Mouse (Mus musculus) retina, postnatal 1 day (tissue): Measurements from ENCODE around the gene Abcb11.
"Not testable (repeated sequence)": the region's sequence is repeated elsewhere in the genome, so short reads cannot be mapped to it uniquely, and the experiment has no call there.

ENCODE experiments used
- DNase-seq: peaks from one replicate; pipeline ENCODE4 v3.0.0-alpha.2; 2012

Gene Abcb11

DNA sequence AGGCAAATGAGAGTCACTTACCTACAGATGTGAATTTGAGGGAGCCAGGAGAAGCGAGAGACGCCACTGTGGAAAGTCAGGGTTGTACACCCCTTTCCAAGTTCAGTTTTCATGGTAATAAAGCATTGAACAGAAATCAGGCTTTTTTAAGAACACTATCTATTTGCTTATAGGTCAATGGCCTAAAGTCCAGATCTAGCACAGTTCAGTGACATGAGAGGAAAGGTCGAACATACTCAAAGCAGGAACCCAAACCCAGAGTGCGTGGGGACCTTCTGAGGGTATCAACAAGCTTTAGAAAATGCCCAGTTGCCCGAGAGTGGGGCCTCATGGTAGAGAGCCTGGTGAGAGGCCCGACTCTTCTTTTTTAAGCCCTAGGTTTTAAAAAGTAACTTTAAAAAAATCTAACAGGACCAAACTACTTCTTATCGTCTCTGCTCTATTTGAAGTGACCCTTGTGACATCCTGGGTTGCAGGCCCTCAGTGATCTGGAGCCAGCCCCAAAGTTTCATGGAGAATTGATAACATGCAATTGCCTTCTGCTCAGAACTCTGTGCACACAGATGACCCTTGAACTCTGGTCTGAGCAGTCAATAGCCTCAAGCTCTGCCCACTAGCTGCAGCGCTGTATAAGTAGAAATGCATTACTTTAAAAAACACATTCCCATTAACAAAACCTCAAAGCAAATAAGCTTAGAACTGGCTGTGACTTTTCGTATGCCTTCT is at the start of gene Abcb11:
Gene Abcb11 (minus strand): TSS at position 121 of the 726 bp plus-strand sequence.
- DNase-seq: no peak

DNA sequence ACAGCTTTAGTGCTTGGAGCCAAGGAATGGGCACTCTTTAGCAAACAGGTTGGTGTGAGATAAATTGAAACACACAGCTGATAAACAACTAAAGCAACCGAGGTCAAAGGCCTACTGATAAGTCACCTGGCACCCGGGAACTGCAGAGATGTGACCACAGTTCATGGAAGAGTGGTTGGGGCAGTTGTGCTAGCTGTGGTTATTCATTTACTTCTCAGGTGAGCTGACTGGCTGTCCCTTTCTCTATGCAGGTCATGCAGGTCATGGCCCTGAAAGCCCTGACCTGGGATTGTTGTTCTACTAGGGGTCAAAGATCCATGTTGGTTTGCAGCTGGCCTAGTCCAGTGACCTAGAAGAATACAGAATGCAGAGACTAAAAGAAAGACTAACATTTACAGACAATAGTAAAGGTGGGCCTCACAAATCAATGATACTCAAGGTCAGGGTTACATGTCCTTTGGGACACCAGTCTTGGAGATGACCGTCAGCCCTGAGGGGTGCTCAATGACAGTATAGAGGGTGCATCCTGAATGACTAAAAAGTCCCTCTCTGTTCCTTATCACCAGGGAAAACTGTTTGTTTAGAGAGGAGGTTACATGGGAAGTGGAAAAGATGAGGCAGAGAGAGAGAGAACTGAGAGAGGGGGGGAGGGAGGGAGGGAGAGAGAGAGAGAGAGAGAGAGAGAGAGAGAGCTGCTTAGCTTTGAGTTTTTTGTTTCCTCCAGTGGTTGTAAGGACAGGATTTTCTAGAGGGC is 43.9 kb upstream of the Abcb11 start:
- DNase-seq: no peak

DNA sequence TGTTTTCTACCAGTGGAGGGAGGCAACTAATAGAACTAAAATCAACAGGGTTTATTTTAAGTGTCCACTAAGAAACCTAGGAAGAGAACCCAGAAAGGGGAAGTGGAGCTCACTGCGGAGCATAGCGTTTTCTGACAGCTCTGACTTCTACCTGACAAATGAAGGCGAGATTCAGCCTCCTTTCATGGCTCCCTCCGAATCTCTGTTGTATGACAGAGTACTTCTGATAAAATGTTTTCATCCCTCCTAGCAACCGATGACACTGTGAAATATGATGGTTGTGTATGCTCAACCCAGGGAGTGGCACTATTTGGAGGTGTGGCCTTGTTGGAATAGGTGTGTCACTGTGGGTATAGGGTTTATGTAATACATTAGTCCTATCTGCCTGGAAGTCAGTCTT is 40.4 kb upstream of the Abcb11 start:
- no peak for DNase-seq

DNA sequence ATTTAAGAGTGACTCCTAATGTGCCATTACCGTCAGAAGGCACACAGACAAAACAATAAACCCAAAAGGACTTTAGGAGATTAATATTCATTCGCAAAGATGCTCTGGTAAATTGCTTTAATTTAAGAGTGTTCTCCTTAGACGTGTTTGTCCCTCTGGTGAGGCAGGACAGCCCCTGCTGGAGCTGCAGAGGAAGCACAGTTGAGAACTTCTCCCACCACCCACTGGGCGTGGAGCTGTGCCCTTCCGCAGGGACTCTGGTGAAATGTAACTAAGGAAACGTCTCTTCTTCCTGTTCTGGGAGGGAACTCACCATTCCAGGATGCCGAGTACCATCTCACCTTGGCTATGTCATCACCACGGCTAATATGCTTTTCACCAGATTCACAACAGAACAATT is 39.3 kb upstream of the Abcb11 start:
- DNase-seq: peak; percentile 23

DNA sequence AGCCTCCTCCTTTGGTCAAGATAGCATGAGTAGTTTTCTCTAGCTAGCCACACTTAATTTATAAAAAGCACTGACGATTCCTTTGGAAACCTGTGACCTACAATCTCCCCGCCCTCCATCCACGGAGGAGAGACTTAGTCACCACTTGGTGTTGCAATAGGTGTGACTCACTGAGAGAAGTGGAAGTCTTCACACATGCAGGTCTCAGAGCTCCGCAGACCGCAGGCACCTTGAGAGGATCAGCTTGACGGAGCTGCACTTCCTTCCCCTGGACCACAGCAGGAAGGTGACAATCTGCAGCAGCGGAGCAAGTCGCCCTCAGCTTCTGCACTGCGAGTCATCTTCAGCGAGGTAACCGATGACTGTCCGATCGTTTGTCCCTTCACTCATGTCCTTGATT is 37.9 kb upstream of the Abcb11 start, which contains the start of gene Dhrs9:
Gene Dhrs9 (plus strand): TSS at position 165 of the 400 bp plus-strand sequence.
- DNase-seq: no peak

DNA sequence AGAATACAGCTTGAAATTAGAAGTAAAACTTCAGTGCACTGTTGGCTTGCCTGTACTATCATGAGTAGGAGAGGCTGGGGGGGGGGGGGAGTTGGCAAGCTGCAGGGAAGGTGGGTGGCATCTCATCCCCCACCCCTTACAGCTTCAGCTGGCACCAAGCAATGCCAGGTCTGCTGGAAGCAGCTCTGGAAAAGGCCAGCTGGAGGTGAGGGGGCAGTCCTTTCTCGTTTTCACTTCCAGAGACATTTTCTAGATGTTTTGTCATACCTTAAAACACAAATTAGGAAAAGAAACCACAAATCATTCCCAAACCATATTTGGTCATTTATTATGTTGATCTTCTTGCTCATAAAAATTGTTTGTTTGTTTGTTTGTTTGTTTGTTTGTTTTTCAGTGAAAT is 37.4 kb upstream of the Abcb11 start:
- DNase-seq: no peak

DNA sequence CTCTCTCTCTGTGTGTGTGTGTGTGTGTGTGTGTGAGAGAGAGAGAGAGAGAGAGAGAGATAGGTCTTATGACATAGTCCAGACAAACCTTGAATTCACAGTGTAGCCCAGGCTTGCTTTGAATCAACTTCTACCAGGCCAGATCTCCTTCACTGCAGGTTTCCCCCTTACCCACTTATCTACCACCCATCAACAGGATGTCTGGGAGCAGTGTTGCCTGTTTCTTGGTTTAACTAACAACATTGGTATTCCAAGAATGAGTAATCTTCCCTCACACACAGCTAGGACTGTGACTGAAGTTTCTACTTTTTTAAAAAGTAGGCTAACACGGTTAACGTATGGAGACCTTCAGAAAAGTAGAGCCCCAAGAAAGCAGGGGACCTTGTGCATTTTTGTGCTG is 34.4 kb upstream of the Abcb11 start:
- no peak for DNase-seq

DNA sequence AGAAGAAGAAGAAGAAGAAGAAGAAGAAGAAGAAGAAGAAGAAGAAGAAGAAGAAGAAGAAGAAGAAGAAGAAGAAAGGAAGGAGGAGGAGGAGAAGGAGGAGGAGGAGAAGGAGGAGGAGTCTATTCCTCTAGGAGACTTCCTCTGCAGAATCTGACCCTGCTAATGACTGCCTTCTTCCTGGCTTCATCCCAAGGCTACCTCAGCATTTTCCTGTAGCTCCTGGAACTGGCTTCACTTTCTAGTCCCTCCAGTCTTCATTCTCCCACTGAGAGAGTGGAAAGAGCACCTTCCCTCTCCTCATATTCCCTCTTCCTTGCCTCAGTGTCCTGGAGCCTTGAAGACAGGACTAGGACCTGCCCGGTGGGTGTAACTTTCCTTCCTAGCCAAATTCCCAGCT is 22.9 kb upstream of the Abcb11 start:
- no peak for DNase-seq

DNA sequence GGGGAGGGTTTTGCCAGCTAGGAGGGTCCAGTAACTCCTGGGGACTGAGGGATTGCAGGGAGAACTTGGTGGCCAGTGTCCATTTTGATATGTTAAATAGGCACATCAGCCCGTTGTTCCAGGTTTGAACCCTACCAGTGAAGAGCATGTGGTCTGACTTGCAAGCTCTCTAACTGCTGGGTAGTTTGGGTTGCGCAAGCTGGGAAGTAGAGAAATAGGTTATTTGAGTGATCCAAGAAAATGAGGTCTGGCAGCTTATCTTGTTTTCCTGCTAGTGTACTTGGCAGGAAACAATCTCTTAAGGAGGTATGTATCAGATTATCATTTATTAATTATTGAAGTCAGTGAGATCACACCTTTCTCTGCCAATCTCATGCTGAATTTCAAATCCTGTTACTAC is 22.4 kb upstream of the Abcb11 start:
- DNase-seq: no peak

DNA sequence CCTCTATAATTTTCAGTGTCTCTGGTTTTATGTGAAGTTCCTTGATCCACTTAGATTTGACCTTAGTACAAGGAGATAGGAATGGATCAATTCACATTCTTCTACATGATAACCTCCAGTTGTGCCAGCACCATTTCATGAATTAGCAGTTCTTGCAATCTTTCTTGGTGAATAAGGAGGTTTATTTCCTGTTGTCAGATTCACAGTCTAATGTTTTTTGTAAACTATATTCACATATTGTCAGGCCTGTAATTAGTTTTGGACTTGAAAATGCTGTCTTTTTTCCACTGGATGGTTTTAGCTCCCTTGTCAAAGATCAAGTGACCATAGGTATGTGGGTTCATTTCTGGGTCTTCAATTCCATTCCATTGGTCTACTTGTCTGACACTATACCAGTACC is 13.0 kb upstream of the Abcb11 start:
- DNase-seq: not testable (repeated sequence)

DNA sequence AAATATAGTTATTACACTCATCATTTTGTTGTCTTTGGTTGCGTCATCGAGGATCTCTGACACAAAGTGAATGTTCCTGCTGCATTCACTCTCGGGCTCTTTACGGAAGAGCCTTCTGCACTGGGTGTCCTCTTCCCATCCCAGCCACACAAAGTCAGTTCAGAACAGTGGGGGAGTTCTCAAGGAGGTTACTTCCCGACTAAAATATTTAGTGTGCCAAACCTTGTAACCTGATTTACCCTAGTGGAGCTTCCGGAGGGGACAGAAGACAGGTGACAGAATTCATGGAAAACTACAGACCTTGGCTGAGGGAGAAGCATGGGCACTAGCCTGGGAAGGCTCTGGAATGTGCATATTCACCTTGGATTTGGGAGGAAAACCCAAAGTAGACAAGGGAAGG is 910 bp downstream of the Abcb11 start:
- no peak for DNase-seq

DNA sequence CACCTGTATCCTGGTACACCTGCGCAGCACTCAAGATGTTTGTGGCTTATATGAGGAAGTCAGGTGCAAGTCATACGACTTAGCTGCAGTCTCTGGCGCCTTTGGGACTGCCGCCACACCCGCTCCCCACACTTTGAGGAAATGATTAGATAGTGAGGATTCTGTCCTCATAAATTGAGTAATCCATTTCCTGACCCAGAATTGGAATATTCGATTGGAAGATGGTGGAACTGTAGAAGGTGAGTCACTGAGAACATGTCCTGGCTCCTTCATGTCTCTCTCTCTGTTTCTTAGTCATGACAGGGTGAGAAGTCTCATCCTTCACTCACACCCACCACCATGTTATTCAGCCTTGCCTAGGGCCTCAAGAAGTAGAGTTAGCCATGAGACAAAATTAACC is 10.9 kb downstream of the Abcb11 start:
- DNase-seq: not testable (repeated sequence)

DNA sequence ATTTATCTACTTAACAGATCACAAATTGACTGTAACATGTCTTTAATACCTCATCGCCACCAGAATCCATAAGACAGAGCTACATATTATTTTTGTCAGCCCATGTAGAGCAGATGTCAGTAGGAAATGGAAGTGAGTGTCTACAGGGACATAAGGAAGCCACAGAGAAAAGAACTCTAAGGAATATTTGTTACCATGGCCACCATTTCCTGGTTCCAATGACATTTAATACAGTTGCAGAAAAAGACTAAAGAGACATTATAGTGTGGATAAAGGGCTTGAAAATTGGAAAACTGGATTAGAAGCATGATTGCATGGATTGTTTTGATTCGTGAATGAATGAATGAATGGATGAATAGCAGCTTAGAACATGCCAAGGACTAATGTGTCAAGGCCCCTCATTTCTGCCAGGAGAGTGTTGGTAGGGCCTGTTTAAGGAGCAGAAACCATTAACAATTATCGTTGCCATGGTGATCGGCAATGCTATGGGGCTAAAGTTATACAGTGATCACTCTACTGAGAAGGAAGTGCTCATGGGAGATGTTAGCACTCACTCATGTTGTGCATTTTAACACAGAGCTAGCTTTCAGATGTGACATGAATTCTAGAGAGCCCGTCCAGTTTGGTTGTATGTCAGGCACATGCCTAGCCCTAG is 13.8 kb downstream of the Abcb11 start:
- no peak for DNase-seq

DNA sequence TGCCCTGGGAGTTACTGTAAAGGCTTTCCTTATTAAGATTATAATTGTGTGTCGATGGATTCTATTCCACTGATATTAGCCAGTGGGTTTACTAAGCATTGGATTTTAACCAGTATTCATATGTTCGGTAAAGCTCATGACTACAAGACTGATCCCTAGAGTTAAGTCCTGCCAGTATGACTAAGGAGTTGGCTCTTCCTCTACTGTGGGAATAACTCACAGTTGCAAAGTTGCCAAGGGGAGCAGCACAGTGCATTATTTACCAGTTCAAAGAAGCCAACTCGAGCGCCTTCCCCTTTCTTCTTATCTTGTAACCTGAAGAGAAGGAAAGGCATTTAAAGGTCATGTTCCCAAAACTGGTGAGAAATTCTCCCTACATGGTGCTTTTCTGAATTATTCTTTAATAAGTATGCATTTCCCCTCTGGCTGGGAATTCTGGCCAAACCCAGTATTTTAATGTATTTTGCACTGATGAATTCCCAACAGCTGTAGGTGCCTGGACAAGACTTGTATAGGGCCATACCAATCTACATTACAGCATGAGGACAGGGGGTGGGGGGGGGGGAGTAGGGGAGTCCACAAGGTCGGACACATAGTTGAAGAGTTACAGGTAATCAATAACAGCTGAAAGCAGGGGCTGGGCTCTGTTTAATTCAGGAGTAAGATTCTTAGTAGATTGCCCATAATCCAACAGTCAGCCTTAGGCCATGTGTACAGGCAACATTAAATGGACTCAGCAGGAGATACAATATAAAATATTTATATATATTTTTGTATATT is 17.3 kb downstream of the Abcb11 start:
- DNase-seq: no peak

DNA sequence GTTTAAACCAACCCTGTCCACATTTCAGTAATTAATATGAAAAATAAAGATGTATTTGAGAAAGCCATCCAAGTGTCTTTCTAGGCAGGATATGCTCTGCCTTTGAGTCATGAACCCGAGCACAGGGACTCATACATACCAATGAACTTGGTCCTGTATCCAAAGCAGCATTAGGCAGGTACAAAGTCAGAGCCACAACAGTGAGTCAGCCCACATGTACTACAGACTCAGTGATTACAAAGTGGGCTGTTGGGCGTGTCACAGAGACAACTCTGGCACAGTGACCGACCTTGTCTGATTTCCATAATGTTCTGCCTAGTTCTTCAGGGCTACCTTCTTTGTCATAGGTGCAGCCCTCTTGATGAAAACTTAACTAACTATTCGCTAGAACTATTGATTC is 19.4 kb downstream of the Abcb11 start:
- DNase-seq: no peak

DNA sequence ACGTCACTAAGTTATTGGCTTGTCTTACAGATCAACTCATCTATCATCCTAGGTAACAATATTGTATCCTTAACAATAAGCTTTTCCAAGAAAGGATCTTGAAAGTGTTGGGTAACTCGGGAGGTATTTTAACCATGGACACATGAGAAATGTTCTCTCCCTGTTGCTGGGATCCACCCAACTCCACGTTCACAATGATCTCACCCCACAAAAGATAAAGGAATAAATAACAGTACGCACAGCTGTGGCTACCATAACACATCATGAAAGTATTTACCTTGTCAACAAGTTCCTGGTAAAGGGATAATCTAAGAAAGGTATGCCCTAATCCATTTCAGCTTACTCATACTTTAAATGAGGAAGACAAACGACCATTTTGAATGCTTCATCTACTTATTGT is 21.0 kb downstream of the Abcb11 start:
- no peak for DNase-seq

DNA sequence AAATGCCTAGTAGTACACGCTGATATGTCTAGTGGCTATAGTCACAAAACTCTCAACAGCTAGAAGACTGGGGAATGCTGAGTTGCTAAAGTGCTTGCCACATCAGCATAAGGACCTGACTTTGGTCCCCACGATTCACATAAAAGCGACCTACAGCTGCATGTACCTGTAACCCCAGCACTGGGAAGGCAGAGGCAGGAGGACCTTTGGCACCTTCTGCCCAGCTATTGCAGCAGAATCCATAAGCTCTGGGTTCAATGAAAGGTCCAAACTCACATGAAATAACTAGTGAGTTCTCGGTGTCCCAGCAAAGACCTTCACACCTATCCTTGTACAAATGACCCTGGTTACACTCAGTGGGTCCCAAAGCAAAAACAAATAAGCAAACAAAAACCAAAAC is 31.1 kb downstream of the Abcb11 start:
- no peak for DNase-seq

DNA sequence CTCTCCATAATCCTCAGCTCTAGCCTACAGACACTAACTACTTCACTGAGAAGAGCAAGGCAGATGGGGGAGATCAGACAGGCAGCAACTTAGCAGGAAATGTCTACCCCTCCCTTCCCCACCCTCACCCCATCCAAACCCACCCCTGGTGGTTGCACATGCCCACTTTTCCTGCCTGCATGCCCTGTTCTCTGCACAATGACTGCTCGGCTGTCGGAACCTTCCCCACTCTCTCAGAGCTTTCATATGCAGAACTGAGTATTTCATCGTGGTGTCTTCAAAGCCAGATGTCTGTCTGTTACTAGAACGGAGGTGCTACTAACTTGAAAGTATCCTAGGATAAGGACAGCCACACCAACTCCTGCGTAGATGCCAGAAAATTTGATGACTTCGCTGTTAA is 34.3 kb downstream of the Abcb11 start:
- DNase-seq: no peak

DNA sequence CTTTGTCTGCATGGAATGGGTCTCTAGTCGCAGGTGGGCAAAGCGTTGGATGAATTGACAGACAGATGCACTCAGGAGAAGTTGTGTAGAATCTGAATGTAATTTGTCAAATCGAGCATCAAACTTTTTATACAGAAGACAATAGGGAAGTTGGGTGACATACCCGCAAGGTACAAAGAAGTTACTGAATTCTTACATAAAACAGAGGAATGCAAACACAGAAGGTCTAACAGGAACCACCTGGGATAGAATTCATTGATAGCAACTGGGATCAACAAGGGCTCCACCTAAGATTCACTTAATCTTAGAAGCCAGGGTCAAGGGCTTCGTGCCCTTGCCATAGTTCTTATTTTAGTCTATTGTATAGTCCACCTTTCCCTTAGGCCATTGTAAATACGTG is 41.8 kb downstream of the Abcb11 start:
- not testable (repeated sequence) for DNase-seq

DNA sequence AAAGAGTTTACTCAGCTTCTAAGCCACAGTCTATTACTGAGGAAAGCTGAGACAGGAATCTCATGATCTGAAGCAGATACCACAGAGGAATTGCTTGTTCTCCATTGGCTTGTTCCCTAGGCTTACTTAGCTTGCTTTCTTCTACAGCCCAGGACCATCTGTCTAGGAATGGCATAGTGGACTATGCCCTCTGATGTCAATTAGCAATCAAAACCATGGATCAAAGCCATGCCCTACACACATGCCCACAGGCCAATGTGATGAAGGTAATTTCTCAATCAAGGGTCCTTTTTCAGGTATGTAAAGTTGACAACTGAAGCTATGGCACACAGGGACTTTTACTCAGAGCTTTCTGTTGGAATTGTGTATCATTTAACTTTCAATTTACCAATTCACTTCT is 47.9 kb downstream of the Abcb11 start:
- DNase-seq: no peak

DNA sequence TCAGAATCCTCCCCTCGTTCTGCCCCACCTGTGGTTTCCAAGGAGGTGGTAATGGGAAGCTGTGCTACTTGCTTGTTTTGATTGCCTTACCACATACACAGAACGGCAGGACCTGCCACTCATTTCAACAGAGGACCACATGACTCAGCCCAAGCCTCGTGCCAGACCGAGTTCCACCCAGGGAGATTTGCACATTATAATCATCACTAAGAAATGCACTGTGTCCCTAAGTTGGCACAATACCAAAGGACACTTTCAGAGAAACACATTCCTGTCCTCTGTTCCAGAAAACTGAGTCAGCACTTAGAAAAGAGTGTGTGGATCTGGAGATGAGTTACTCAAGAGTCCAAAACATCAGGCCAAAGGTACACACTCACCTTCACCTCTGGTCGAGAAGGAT is 53.4 kb downstream of the Abcb11 start:
- no peak for DNase-seq

DNA sequence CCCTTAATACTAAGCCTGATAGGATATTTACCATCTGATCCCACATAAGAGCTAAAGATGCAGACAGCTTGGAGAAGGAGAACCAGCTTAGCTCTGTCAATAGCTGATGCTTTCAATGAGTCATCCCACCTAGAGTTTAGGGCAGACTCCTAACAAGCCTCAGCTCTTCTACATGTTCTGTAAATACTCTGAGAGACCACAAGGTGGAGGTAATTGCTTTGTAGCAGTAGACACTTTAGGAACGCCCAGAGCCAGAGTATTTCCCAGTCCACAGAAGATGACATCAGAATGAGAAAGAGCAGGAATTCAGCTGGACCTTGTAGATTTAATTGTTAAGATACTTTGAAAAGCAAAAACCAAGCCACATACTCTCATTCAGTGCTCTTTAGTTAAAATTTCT is 66.5 kb downstream of the Abcb11 start:
- DNase-seq: peak; percentile 56

DNA sequence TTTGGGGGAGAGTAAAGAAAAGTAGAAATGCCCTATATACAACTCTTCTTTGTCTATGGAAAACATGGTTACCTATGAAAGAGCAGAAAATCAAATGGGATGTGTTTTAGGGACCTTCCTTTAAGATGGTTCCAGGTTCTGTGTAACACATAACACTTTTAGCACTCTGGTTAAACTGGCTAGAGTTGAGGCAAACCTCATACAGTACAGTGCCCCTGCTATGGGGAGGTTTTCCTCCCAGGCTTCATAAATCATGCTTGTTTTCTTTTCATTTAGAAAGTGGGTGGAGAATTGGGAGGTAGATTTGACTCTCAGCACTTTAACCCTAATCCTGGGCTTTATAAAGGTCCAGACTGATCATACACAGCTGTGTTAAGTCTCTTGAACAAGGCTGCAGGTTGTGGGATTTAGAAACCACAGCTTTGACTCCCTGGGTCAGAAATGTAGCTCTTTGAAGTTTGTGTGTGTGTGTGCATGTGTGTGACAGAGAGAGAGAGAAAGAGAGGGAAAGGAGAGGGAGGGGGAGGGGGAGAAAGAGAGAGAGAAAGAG is 78.3 kb downstream of the Abcb11 start:
- DNase-seq: no peak
